Mouse (Mus musculus): ENCODE results near the gene AK157302. TPM values are rescaled to one million over a fixed set of nuclear protein-coding genes. Genes with fewer than 3 reads are reported as not detected.
"Not testable (repeated sequence)": the region's sequence is repeated elsewhere in the genome, so short reads cannot be mapped to it uniquely, and the experiment has no call there.

Gene AK157302
- 0.29 to 0.67 TPM (median 0.64 TPM) in 3 replicates for total RNA-seq (2017)

GRCm38 (mm10) chr13:21495080-21495479 lies at the start of gene AK157302:
TSS of gene AK157302 (plus strand) at chr13:21495223.
- no peak for ATAC-seq (replicated peaks; ENCODE audit: insufficient number of reproducible peaks, low FRiP score, low TSS enrichment, poor library complexity, severe bottlenecking)

GRCm38 (mm10) chr13:21446796-21447195 lies 48.2 kb upstream of the AK157302 start:
- 0 out of 2 replicates have a peak, but pooled peaks have one; percentile 56 for ATAC-seq (replicated peaks; ENCODE audit: insufficient number of reproducible peaks, low FRiP score, low TSS enrichment, poor library complexity, severe bottlenecking)

- no peak for ATAC-seq (replicated peaks; ENCODE audit: insufficient number of reproducible peaks, low FRiP score, low TSS enrichment, poor library complexity, severe bottlenecking)
Observed at GRCm38 (mm10) chr13:21447856-21448614, 47.0 kb upstream of the AK157302 start.

GRCm38 (mm10) chr13:21453042-21453441 lies 42.0 kb upstream of the AK157302 start:
- no peak for ATAC-seq (replicated peaks; ENCODE audit: insufficient number of reproducible peaks, low FRiP score, low TSS enrichment, poor library complexity, severe bottlenecking)

GRCm38 (mm10) chr13:21453449-21453848 lies 41.6 kb upstream of the AK157302 start, which contains the start of gene Zscan26:
TSS of gene Zscan26 (minus strand) at chr13:21453730.
- peak; percentile 97 for ATAC-seq (replicated peaks; ENCODE audit: insufficient number of reproducible peaks, low FRiP score, low TSS enrichment, poor library complexity, severe bottlenecking)

GRCm38 (mm10) chr13:21454133-21454532 lies 40.9 kb upstream of the AK157302 start:
- no peak for ATAC-seq (replicated peaks; ENCODE audit: insufficient number of reproducible peaks, low FRiP score, low TSS enrichment, poor library complexity, severe bottlenecking)

- no peak for ATAC-seq (replicated peaks; ENCODE audit: insufficient number of reproducible peaks, low FRiP score, low TSS enrichment, poor library complexity, severe bottlenecking)
Observed at GRCm38 (mm10) chr13:21456347-21456746, 38.7 kb upstream of the AK157302 start.

- ATAC-seq (replicated peaks; ENCODE audit: insufficient number of reproducible peaks, low FRiP score, low TSS enrichment, poor library complexity, severe bottlenecking), result not testable (repeated sequence)
Observed at GRCm38 (mm10) chr13:21462516-21462915, 32.5 kb upstream of the AK157302 start.

- ATAC-seq (replicated peaks; ENCODE audit: insufficient number of reproducible peaks, low FRiP score, low TSS enrichment, poor library complexity, severe bottlenecking), result no peak
Observed at GRCm38 (mm10) chr13:21467336-21467735, 27.7 kb upstream of the AK157302 start.

GRCm38 (mm10) chr13:21468061-21469019 lies 26.7 kb upstream of the AK157302 start, which contains the start of gene Nkapl:
TSS of gene Nkapl (minus strand) at chr13:21468509.
- peak; percentile 98 for ATAC-seq (replicated peaks; ENCODE audit: insufficient number of reproducible peaks, low FRiP score, low TSS enrichment, poor library complexity, severe bottlenecking)

GRCm38 (mm10) chr13:21469097-21469496 lies 25.9 kb upstream of the AK157302 start:
- no peak for ATAC-seq (replicated peaks; ENCODE audit: insufficient number of reproducible peaks, low FRiP score, low TSS enrichment, poor library complexity, severe bottlenecking)

- no peak for ATAC-seq (replicated peaks; ENCODE audit: insufficient number of reproducible peaks, low FRiP score, low TSS enrichment, poor library complexity, severe bottlenecking)
Observed at GRCm38 (mm10) chr13:21472427-21472826, 22.6 kb upstream of the AK157302 start.

- ATAC-seq (replicated peaks; ENCODE audit: insufficient number of reproducible peaks, low FRiP score, low TSS enrichment, poor library complexity, severe bottlenecking), result peak; percentile 47; the same call in 1 of the 2 replicates
Observed at GRCm38 (mm10) chr13:21478759-21479670, 16.0 kb upstream of the AK157302 start, which contains the start of the genes Zkscan4 and Gm10065. TSS of gene Zkscan4 (plus strand) at chr13:21478907. TSS of gene Gm10065 (minus strand) at chr13:21479441.

GRCm38 (mm10) chr13:21486881-21487280 lies 8.1 kb upstream of the AK157302 start:
- no peak for ATAC-seq (replicated peaks; ENCODE audit: insufficient number of reproducible peaks, low FRiP score, low TSS enrichment, poor library complexity, severe bottlenecking)

- ATAC-seq (replicated peaks; ENCODE audit: insufficient number of reproducible peaks, low FRiP score, low TSS enrichment, poor library complexity, severe bottlenecking), result no peak
Observed at GRCm38 (mm10) chr13:21492847-21493246, 2.2 kb upstream of the AK157302 start.

GRCm38 (mm10) chr13:21501182-21501581 lies 6.2 kb downstream of the AK157302 start, which contains the start of gene Gm11273:
TSS of gene Gm11273 (minus strand) at chr13:21501418.
- ATAC-seq (replicated peaks; ENCODE audit: insufficient number of reproducible peaks, low FRiP score, low TSS enrichment, poor library complexity, severe bottlenecking), result not testable (repeated sequence)

- no peak for ATAC-seq (replicated peaks; ENCODE audit: insufficient number of reproducible peaks, low FRiP score, low TSS enrichment, poor library complexity, severe bottlenecking)
Observed at GRCm38 (mm10) chr13:21502296-21502695, 7.3 kb downstream of the AK157302 start.

GRCm38 (mm10) chr13:21506221-21506649 lies 11.2 kb downstream of the AK157302 start:
- peak; percentile 92 for ATAC-seq (replicated peaks; ENCODE audit: insufficient number of reproducible peaks, low FRiP score, low TSS enrichment, poor library complexity, severe bottlenecking)

All from monocyte, adult 5-6 weeks (primary cell).